Mouse (Mus musculus) kidney, adult 2 months (tissue): Measurements from ENCODE around the gene Cxcr6. TPM values are rescaled to one million over a fixed set of nuclear protein-coding genes. Genes with fewer than 3 reads are reported as not detected.

Experiments used
- DNase-seq: peaks from one replicate; pipeline ENCODE4 v3.0.0; 2021
- H3K27ac ChIP-seq: fragments of 200-500 bp; 2 replicates; pipeline ENCODE4 v1.5.1; 2012; ENCODE audit warnings: low read depth, low read length, control low read depth, inconsistent platforms; ENCODE audit not compliant: insufficient read depth
- H3K27me3 ChIP-seq: fragments of 200-500 bp; replicated peaks from 2 replicates; pipeline ENCODE4 v1.6.1; 2012; ENCODE audit warnings: mild to moderate bottlenecking, moderate library complexity, low read length, inconsistent platforms; ENCODE audit not compliant: control insufficient read depth, insufficient read depth
- H3K36me3 ChIP-seq: fragments of 200-500 bp; 2 replicates; pipeline ENCODE4 v1.6.1; 2012; ENCODE audit warnings: mild to moderate bottlenecking, moderate library complexity, low read length, inconsistent platforms; ENCODE audit not compliant: control insufficient read depth, insufficient read depth
- H3K4me1 ChIP-seq: fragments of 200-500 bp; 2 replicates; pipeline ENCODE4 v1.6.1; 2011; ENCODE audit warnings: low read length; ENCODE audit not compliant: control insufficient read depth, insufficient read depth
- H3K4me3 ChIP-seq: fragments of 200-500 bp; 2 replicates; pipeline ENCODE4 v1.5.1; 2011; ENCODE audit warnings: mild to moderate bottlenecking, low read depth, low read length, control low read depth; ENCODE audit not compliant: insufficient read depth
- CTCF ChIP-seq: fragments of 200-500 bp; conservative IDR thresholded peaks from 2 replicates; pipeline ENCODE4 v1.5.1; 2011; ENCODE audit warnings: low read depth, mild to moderate bottlenecking, control low read depth, low read length, moderate library complexity, mixed read lengths; ENCODE audit not compliant: insufficient read depth, insufficient read length
- POLR2A ChIP-seq: fragments of 200-500 bp; IDR thresholded peaks from one replicate; pipeline ENCODE4 v1.6.1; 2011; ENCODE audit warnings: low read depth, low read length, control low read depth
- WGBS: fragments of 180-500 bp; shearing (Covaris S2); methylation state at CpG from one replicate; pipeline ENCODE4 v1.1.7; 2018; 5-methylcytosine and 5-hydroxymethylcytosine counted together
- polyA plus RNA-seq: library from polyadenylated mRNA; depleted of rRNA; stranded (reverse); fragments of >200 nt; gene quantifications from 2 replicates; pipeline ENCODE4 v1.2.3, GENCODE M21; 2012

Gene Cxcr6
- polyA plus RNA-seq, 1 experiment, result 1.4 TPM

DNA sequence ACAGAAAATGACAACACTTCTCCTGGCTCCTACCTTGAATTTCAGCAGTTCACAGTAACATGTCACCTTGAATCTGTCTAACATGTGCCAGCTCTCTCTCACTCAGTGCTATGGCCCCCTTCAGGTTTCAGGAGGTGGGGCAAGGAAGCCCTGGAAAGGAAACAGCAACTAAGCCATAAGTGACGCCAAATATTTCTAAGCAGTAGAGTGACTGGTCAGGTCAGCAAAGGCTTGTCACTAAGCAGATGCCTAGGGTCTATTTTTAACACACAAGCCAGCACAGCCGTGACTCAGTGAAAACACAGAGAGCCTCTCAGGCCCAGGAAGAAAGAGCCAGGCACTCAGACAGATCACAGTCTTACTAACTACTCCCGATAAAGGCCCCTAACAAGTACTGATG, 38.8 kb downstream of the Cxcr6 start:
- H3K27me3 ChIP-seq, result no peaks in the 10 kb centered on the region
- H3K4me3 ChIP-seq, result no peak overlapping the region
- no peak overlapping the region for H3K27ac ChIP-seq
- DNase-seq, result peak; percentile 3
- peaks cover 4% of the 10 kb centered on the region for H3K36me3 ChIP-seq
- 41% methylated on average over 3 of the region's 3 CpGs for WGBS
- TF ChIP-seq POLR2A, result no peak
- no peak for TF ChIP-seq CTCF
- H3K4me1 ChIP-seq, result peaks cover 4% of the 10 kb centered on the region; the same call in 1 of the 2 replicates

DNA sequence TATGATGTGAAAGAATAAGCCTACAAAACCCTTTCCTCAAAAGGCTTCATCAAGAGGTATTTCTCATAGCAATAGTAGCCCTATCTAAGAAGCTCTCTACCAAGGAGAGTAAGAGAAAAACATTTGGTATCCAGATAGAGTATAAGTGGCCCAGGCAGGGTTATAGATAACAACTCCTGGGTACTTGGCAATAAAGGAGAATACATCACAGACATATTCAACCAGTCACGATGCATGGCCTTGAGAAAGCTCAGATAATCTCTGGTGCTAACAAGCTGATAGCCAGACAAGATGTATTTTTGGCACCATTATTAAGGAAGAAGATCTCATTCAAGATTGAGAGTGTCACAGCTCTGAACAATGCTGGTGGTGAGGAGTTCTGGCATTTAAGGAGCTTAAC, 40.2 kb downstream of the Cxcr6 start:
- 94% methylated on average over 1 of the region's 1 CpGs for WGBS
- peaks cover 4% of the 10 kb centered on the region; the same call in 1 of the 2 replicates for H3K4me1 ChIP-seq
- H3K27ac ChIP-seq, result no peak overlapping the region
- H3K27me3 ChIP-seq, result no peaks in the 10 kb centered on the region
- TF ChIP-seq POLR2A, result no peak
- no peak for TF ChIP-seq CTCF
- H3K36me3 ChIP-seq, result no peaks in the 10 kb centered on the region
- no peak overlapping the region for H3K4me3 ChIP-seq
- DNase-seq, result no peak

DNA sequence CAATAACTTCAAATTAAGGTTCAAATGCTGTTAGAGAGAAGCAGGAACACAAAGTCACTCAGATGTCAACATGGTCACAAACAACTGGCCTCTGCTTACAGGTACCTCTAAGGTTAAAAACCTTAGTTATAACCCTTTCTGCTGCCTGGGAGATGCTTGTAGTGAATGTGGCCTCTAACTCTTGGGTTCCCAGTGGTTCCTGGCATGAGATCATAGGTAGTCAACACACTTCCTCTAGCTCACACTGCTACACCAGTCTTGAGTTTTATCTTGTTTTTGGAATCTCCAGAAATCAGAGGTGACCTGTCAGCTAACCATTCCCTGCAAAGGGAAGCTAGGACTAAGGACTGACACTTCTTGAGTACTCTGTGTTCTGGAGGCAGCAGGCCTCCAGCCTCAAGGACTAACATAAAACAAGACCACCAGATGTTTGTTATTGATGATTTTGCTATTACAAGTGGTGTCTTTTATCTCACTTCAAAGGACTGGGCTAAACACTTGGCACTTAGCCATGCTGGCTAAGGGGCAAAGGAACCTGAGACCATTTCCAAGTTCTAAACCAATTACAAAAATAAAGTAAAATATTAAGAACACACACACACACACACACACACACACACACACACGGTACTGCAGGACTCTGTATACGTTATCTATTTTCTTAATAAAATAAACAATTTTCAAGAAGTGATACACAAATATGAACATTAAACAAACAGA, 43.9 kb downstream of the Cxcr6 start:
- H3K27ac ChIP-seq, result peak overlapping the region; percentile 22; the same call in 1 of the 2 replicates

DNA sequence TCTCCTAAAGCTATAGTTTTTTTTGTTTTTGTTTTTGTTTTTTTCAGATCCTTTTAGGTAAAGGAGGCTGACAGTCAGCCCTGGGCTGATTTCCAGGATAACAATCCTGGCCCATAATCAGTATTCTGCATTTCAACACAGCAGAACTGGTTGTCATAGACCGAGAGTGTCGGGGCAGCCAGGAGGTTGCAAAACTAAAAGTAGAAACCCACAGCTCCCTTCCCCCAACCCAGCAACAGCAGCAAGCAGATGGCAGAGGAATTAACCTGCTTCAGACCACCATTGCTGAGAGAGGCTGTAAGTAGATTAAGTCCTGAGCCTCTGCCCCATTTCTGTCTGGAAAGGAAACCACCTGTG, 44.4 kb downstream of the Cxcr6 start:
- WGBS, result 0% methylated on average over 2 of the region's 2 CpGs
- peak overlapping the region; percentile 87 for H3K27ac ChIP-seq
- H3K4me1 ChIP-seq, result peaks cover 4% of the 10 kb centered on the region; the same call in 1 of the 2 replicates
- no peaks in the 10 kb centered on the region for H3K36me3 ChIP-seq
- no peaks in the 10 kb centered on the region for H3K27me3 ChIP-seq
- peak overlapping the region; percentile 78 for H3K4me3 ChIP-seq
- DNase-seq, result peak; percentile 25
- no peak for TF ChIP-seq POLR2A
- no peak for TF ChIP-seq CTCF

More for the DNA sequence above, 43.9 kb downstream of the Cxcr6 start:
- TF ChIP-seq CTCF, result no peak
- TF ChIP-seq POLR2A, result no peak
- H3K4me1 ChIP-seq, result peaks cover 4% of the 10 kb centered on the region; the same call in 1 of the 2 replicates
- no peaks in the 10 kb centered on the region for H3K36me3 ChIP-seq
- DNase-seq, result peak; percentile 7
- H3K4me3 ChIP-seq, result no peak overlapping the region
- H3K27me3 ChIP-seq, result no peaks in the 10 kb centered on the region
- WGBS, result 29% methylated on average over 2 of the region's 2 CpGs

DNA sequence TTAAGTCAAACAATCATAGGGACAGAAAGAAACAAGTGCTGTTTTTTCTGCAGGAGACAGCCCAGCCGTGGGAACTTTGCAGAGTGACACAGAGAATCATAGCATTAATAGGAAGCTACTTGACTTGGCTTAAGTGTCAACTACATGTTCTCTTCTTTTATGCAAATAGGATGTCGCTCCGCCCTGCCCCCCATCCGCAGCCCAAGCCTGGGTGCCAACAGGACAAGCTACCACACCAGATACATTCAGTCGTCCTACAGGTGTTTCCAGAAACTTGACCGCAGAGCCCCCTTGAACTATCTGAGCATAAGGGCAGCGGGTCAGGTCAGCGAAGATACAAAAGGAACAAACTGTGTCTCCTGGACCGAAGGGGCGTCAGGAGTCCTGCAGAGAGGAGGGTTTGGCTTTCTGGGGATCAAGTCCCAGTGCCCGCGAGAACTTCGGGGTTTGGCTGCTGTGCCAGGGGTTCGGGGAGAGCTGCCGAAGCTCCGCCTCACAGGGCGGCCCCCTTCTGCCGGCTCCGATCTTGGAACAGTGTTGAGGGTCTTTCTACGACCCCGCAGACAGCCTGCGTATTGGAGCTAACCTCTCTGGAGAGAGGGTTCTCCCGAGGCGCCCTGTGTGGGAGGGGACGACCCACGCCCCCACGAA, 44.9 kb downstream of the Cxcr6 start:
- WGBS, result under 1% methylated on average over 27 of the region's 27 CpGs
- TF ChIP-seq POLR2A, result no peak
- TF ChIP-seq CTCF, result no peak
- H3K36me3 ChIP-seq, result no peaks in the 10 kb centered on the region
- peaks cover 4% of the 10 kb centered on the region; the same call in 1 of the 2 replicates for H3K4me1 ChIP-seq
- H3K27ac ChIP-seq, result peak overlapping the region; percentile 87
- DNase-seq, result peak; percentile 73
- peak overlapping the region; percentile 78 for H3K4me3 ChIP-seq
- no peaks in the 10 kb centered on the region for H3K27me3 ChIP-seq

DNA sequence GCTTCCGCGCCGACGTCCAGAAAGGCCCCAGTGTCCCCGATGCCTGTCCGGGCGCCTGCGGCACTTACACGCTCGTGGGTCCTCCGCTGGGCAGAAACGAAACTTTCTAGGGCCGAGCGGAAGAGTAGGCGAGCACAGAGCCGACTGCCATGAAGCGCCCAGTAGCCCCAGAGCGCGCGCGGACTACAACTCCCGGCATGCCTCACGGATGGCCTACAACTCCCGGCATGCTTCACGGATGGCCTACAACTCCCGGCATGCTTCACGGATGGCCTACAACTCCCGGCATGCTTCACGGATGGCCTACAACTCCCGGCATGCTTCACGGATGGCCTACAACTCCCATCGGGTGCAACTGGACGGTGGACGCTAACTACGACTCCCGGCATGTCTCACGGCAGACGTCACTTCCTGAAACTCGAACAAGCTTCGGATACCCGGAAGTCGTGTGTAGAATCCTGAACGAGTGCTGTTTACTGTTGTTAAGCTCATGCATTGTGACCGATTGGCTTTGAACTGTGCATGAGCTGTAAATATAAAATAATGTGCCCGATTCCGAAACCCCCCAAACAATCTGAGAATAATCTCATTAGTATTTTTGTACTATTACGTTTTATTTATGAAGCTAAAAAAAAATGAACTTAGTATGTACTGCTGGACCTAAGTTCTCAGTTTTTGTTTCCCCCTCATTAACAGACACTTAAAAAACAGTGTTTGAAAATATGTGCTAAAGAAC, 45.6 kb downstream of the Cxcr6 start, which contains the start of gene Fyco1:
Gene Fyco1, minus strand, starts transcription at position 187 of the 736 bp plus-strand sequence.
- DNase-seq, result peak; percentile 99
- no peaks in the 10 kb centered on the region for H3K36me3 ChIP-seq
- no peak for TF ChIP-seq CTCF
- TF ChIP-seq POLR2A, result peak; percentile 6
- peak within 1 kb of the TSS; percentile 78 for H3K4me3 ChIP-seq
- peak within 1 kb of the TSS; percentile 87 for H3K27ac ChIP-seq
- H3K4me1 ChIP-seq, result peaks cover 4% of the 10 kb centered on the region; the same call in 1 of the 2 replicates
- under 1% methylated on average over 47 of the region's 47 CpGs for WGBS
- H3K27me3 ChIP-seq, result no peaks in the 10 kb centered on the region
